ENCODE assay signal across 22 mouse cellular contexts in the genomic region with DNA sequence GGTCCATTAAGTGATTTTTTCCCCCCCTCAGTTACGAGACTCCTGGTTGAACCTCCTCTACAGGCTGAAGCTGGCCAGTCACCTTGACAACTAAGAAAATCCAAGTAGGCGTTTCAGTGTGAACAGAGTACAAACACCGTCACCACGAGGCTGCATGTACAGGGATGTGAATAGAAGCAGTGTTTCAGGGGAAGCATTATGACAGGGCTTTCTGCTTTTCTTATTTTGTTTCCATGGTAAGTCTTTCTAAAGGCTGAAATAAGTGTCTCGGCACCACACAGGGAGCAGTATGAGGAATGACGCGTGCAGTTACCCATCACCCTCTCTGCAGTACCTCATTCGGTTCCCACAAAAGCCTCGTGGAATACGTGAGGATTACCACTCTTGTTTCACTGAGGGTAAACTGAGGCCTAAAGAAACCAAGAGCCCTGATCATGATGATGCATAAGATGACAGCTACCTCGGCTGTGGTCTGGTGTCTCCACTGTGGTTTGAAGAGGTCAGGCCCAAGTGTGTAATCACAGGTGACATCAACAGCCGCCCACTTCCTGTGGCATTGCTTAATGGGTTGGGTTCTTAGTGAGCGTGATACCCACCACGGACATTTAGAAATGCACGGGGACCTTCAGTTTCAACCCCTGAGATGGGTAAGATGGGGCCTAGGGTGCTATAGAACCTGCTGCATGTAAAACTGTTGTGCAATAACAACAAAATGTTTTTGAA.
A peak's percentile ranks its signal among the peaks of the same experiment; 100 is the strongest.
DNase-seq lines count a peak whose midpoint lies in the region; ATAC-seq lines count a peak whose summit lies in the region.
"Had no signal": no experiment of that assay in that cellular context is flagged by ENCODE, and none has a peak within 500 bp of the region (broad histone marks: within the 10 kb centered on the region; RNA-seq: fewer than 3 reads in every experiment).

No protein-coding gene starts in this region.

- H3K27ac ChIP-seq in forebrain, embryonic 11.5 days (ENCODE audit: low read depth, low read length): no peak overlapping the region
- no peak overlapping the region for H3K27ac ChIP-seq in forebrain, embryonic 16.5 days (ENCODE audit: low read length)
- H3K27ac ChIP-seq: embryonic facial prominence, embryonic 15.5 days; hindbrain, embryonic 10.5 days; intestine, embryonic 15.5 days; limb, embryonic 13.5 days; liver, embryonic 13.5 days had no signal

- H3K36me3 ChIP-seq in forebrain, embryonic 11.5 days (ENCODE audit: control insufficient read depth, insufficient read depth, low read length): no peaks in the 10 kb centered on the region
- H3K36me3 ChIP-seq in forebrain, embryonic 16.5 days (ENCODE audit: control insufficient read depth, insufficient read depth): no peaks in the 10 kb centered on the region
- H3K36me3 ChIP-seq in splenic B cell, adult 2 months (ENCODE audit: control insufficient read depth, insufficient read depth, low read length, poor library complexity, severe bottlenecking): no peaks in the 10 kb centered on the region
- H3K36me3 ChIP-seq: embryonic facial prominence, embryonic 15.5 days; hindbrain, embryonic 10.5 days; intestine, embryonic 15.5 days; limb, embryonic 13.5 days; liver, embryonic 13.5 days had no signal

- 87% methylated on average over 15 of the region's 15 CpGs for WGBS in forebrain, embryonic 11.5 days
- WGBS in forebrain, embryonic 16.5 days: 77% methylated on average over 15 of the region's 15 CpGs

- H3K9me3 ChIP-seq in forebrain, embryonic 11.5 days (ENCODE audit: control insufficient read depth, low read length): no peaks in the 10 kb centered on the region
- no peaks in the 10 kb centered on the region for H3K9me3 ChIP-seq in forebrain, embryonic 16.5 days (ENCODE audit: control insufficient read depth, low read length)
- H3K9me3 ChIP-seq: embryonic facial prominence, embryonic 15.5 days; hindbrain, embryonic 10.5 days; intestine, embryonic 15.5 days; limb, embryonic 13.5 days; liver, embryonic 13.5 days had no signal

- peak; percentile 18 for DNase-seq in forebrain, embryonic 11.5 days (ENCODE audit: low spot score)
- peak; percentile 37 to 52 for DNase-seq in right cerebral cortex, postnatal 10 days (ENCODE audit: low spot score in 2 of 2)
- no peak for DNase-seq in right cerebral cortex, adult 18-20 months
- DNase-seq in induced T-regulatory cell, adult 2 months (ENCODE audit: low read depth): peak; percentile 80
- peak; percentile 38 for DNase-seq in splenic B cell, adult 2 months (ENCODE audit: low read depth, low spot score)
- no peak for DNase-seq in spleen, postnatal 4 days (ENCODE audit: low spot score in 2 of 2)
- DNase-seq in kidney, postnatal 14 days: no peak
- DNase-seq: adrenal gland, postnatal 10 days; cerebellum, adult 11 months; cerebellum, postnatal 10 days; gastrocnemius, postnatal 14 days; kidney, postnatal 4 days; liver, embryonic 13.5 days; midbrain, embryonic 14.5 days; retina, postnatal 1 day had no signal

- H3K4me1 ChIP-seq in forebrain, embryonic 11.5 days (replicated peaks; ENCODE audit: control insufficient read depth, insufficient read depth, low read length): no peaks in the 10 kb centered on the region
- H3K4me1 ChIP-seq in forebrain, embryonic 16.5 days (replicated peaks; ENCODE audit: control insufficient read depth, insufficient read depth, low read length): no peaks in the 10 kb centered on the region
- H3K4me1 ChIP-seq: intestine, embryonic 15.5 days; liver, embryonic 13.5 days; megakaryocyte, embryonic 14.5 days had no signal

- H3K27me3 ChIP-seq in forebrain, embryonic 11.5 days (ENCODE audit: control insufficient read depth, insufficient read depth, low read length): no peaks in the 10 kb centered on the region
- H3K27me3 ChIP-seq in forebrain, embryonic 16.5 days (replicated peaks; ENCODE audit: control insufficient read depth, insufficient read depth, low read length): no peaks in the 10 kb centered on the region
- H3K27me3 ChIP-seq in splenic B cell, adult 2 months (ENCODE audit: control insufficient read depth, insufficient read depth, low read length, poor library complexity, severe bottlenecking): no peaks in the 10 kb centered on the region
- H3K27me3 ChIP-seq: embryonic facial prominence, embryonic 15.5 days; intestine, embryonic 15.5 days; liver, embryonic 13.5 days had no signal

- no peak overlapping the region for H3K4me2 ChIP-seq in forebrain, embryonic 11.5 days (ENCODE audit: low read depth, low read length, severe bottlenecking)
- H3K4me2 ChIP-seq in forebrain, embryonic 16.5 days (ENCODE audit: low read length): no peak overlapping the region
- H3K4me2 ChIP-seq: embryonic facial prominence, embryonic 15.5 days; intestine, embryonic 15.5 days; limb, embryonic 13.5 days; liver, embryonic 13.5 days had no signal

- H3K9ac ChIP-seq in forebrain, embryonic 11.5 days (ENCODE audit: low read length): no peak overlapping the region
- no peak overlapping the region for H3K9ac ChIP-seq in forebrain, embryonic 16.5 days (replicated peaks; ENCODE audit: low read depth, low read length)
- H3K9ac ChIP-seq: embryonic facial prominence, embryonic 15.5 days; intestine, embryonic 15.5 days; limb, embryonic 13.5 days; liver, embryonic 13.5 days had no signal

- H3K4me3 ChIP-seq in forebrain, embryonic 11.5 days (ENCODE audit: low read depth, low read length): no peak overlapping the region
- H3K4me3 ChIP-seq in forebrain, embryonic 16.5 days (replicated peaks; ENCODE audit: low read length): no peak overlapping the region
- H3K4me3 ChIP-seq: embryonic facial prominence, embryonic 15.5 days; hindbrain, embryonic 10.5 days; intestine, embryonic 15.5 days; limb, embryonic 13.5 days; liver, embryonic 13.5 days; megakaryocyte, embryonic 14.5 days; myocyte had no signal

- ATAC-seq in forebrain, embryonic 11.5 days (replicated peaks; ENCODE audit: low FRiP score): no peak
- no peak for ATAC-seq in forebrain, embryonic 16.5 days
- ATAC-seq: intestine, embryonic 15.5 days had no signal

Comparison
In these comparisons a context has a peak if more than half of its experiments do, and no peak if none do; other contexts are left out.
1. DNase-seq: peak in forebrain, embryonic 11.5 days (single experiment), right cerebral cortex, postnatal 10 days (2 of 2), induced T-regulatory cell, adult 2 months (single experiment) and splenic B cell, adult 2 months (single experiment); none in right cerebral cortex, adult 18-20 months (single experiment), spleen, postnatal 4 days (0 of 2) and kidney, postnatal 14 days (single experiment).